Mouse (Mus musculus): ENCODE measurements around the gene Gm21746. TPM values are rescaled to one million over a fixed set of nuclear protein-coding genes. Genes with fewer than 3 reads are reported as not detected.
"Not testable (repeated sequence)": the region's sequence is repeated elsewhere in the genome, so short reads cannot be mapped to it uniquely, and the experiment has no call there.

Gene Gm21746
- not detected in 2 replicates for polyA plus RNA-seq (2012; rRNA removed)

- H3K4me3 ChIP-seq (ENCODE audit: low read depth, low read length); H3K4me1 ChIP-seq (ENCODE audit: control insufficient read depth, insufficient read depth, insufficient read length, low read length); H3K27ac ChIP-seq (ENCODE audit: insufficient read depth, low read depth, low read length); H3K36me3 ChIP-seq (ENCODE audit: control insufficient read depth, insufficient read depth, low read length); H3K27me3 ChIP-seq (ENCODE audit: control insufficient read depth, insufficient read depth, low read length): not testable (repeated sequence)
- 70% methylated on average over 2 of the region's 3 CpGs for WGBS
Observed at GRCm38 (mm10) chrY:6237895-6238294, at the start of gene Gm21746. Gm21746 (minus strand) TSS chrY:6237995.

GRCm38 (mm10) chrY:6266798-6267197, 29.0 kb upstream of the Gm21746 start, which contains the start of gene Gm20873:
Gm20873 (plus strand) TSS chrY:6267098.
- H3K27me3 ChIP-seq (ENCODE audit: control insufficient read depth, insufficient read depth, low read length); H3K36me3 ChIP-seq (ENCODE audit: control insufficient read depth, insufficient read depth, low read length); H3K4me1 ChIP-seq (ENCODE audit: control insufficient read depth, insufficient read depth, insufficient read length, low read length); H3K4me3 ChIP-seq (ENCODE audit: low read depth, low read length); H3K27ac ChIP-seq (ENCODE audit: insufficient read depth, low read depth, low read length): not testable (repeated sequence)

Other genes with a start within 250 kb of the Gm21746 start
- not detected in 2 replicates for gene Gm20873, start 29.1 kb upstream of the Gm21746 start, polyA plus RNA-seq (2012; rRNA removed)

Data from small intestine, adult 2 months (tissue).